Mouse (Mus musculus) myocyte (in vitro differentiated cells): Measurements from ENCODE around the gene Ttc21b. TPM values are rescaled to one million over a fixed set of nuclear protein-coding genes. Genes with fewer than 3 reads are reported as not detected.
"Not testable (repeated sequence)": the region's sequence is repeated elsewhere in the genome, so short reads cannot be mapped to it uniquely, and the experiment has no call there.

ENCODE experiments used
- H3K27me3 ChIP-seq: one replicate; pipeline ENCODE4 v1.6.1; 2011; ENCODE audit not compliant: control insufficient read depth, insufficient read depth, insufficient read length
- H3K36me3 ChIP-seq: one replicate; pipeline ENCODE4 v1.6.1; 2011; ENCODE audit not compliant: control insufficient read depth, insufficient read depth
- H3K4me2 ChIP-seq: one replicate; pipeline ENCODE4 v1.6.1; 2011; ENCODE audit warnings: low read depth, control low read depth
- H3K4me3 ChIP-seq: one replicate; pipeline ENCODE4 v1.5.1; 2011; ENCODE audit warnings: mild to moderate bottlenecking, control low read depth, moderate library complexity
- H3K79me2 ChIP-seq: one replicate; pipeline ENCODE4 v1.6.1; 2011; ENCODE audit not compliant: control insufficient read depth, insufficient read depth
- H3ac ChIP-seq: one replicate; pipeline ENCODE4 v1.6.1; 2011; ENCODE audit not compliant: control insufficient read depth, insufficient read length
- CEBPB ChIP-seq: IDR thresholded peaks from 2 replicates; pipeline ENCODE4 v1.6.1; 2011; ENCODE audit warnings: mild to moderate bottlenecking, moderate library complexity; ENCODE audit not compliant: poor library complexity, insufficient read depth, severe bottlenecking
- E2F4 ChIP-seq: IDR thresholded peaks from one replicate; pipeline ENCODE4 v1.6.1; 2011; ENCODE audit warnings: mild to moderate bottlenecking, control low read depth, moderate library complexity; ENCODE audit not compliant: insufficient read depth
- MAX ChIP-seq: IDR thresholded peaks from one replicate; pipeline ENCODE4 v1.6.1; 2011; ENCODE audit warnings: low read depth, mild to moderate bottlenecking, control low read depth
- MYOD1 ChIP-seq, 3 experiments: IDR thresholded peaks; one replicate each; pipeline ENCODE4 v1.6.1; 2011; ENCODE audit warnings: control low read depth in 2 of 3, low read depth in 2 of 3, mild to moderate bottlenecking in 2 of 3, moderate library complexity in 1 of 3; ENCODE audit not compliant: insufficient read length in 2 of 3, control insufficient read depth in 1 of 3
- MYOG ChIP-seq, 3 experiments: IDR thresholded peaks; one replicate each; pipeline ENCODE4 v1.6.1; 2011; ENCODE audit warnings: control low read depth in 2 of 3, low read depth in 2 of 3, mild to moderate bottlenecking in 2 of 3; ENCODE audit not compliant: insufficient read length in 2 of 3, control insufficient read depth in 1 of 3, insufficient read depth in 1 of 3
- POLR2A ChIP-seq: IDR thresholded peaks from one replicate; pipeline ENCODE4 v1.6.1; 2011; ENCODE audit warnings: low read depth, mild to moderate bottlenecking, control low read depth, moderate library complexity; ENCODE audit not compliant: insufficient read length
- POLR2AphosphoS2 ChIP-seq: IDR thresholded peaks from one replicate; pipeline ENCODE4 v1.6.1; 2011; ENCODE audit warnings: low read depth, control low read depth; ENCODE audit not compliant: insufficient read length
- REST ChIP-seq: IDR thresholded peaks from one replicate; pipeline ENCODE4 v1.6.1; 2011; ENCODE audit warnings: mild to moderate bottlenecking, control low read depth, moderate library complexity; ENCODE audit not compliant: insufficient read depth, insufficient read length
- SRF ChIP-seq: IDR thresholded peaks from one replicate; pipeline ENCODE4 v1.6.1; 2011; ENCODE audit warnings: low read depth; ENCODE audit not compliant: control insufficient read depth, insufficient read length
- TCF12 ChIP-seq: IDR thresholded peaks from one replicate; pipeline ENCODE4 v1.6.1; 2011; ENCODE audit warnings: mild to moderate bottlenecking, control low read depth; ENCODE audit not compliant: poor library complexity, insufficient read depth, severe bottlenecking
- TCF3 ChIP-seq: IDR thresholded peaks from one replicate; pipeline ENCODE4 v1.6.1; 2011; ENCODE audit warnings: low read depth, control low read depth; ENCODE audit not compliant: insufficient read length
- USF1 ChIP-seq: IDR thresholded peaks from one replicate; pipeline ENCODE4 v1.6.1; 2011; ENCODE audit warnings: low read depth, mild to moderate bottlenecking, control low read depth, moderate library complexity
- polyA plus RNA-seq: library from polyadenylated mRNA; unstranded; fragments of >200 nt; fragmentation: generic; extraction: Trizol; gene quantifications from one replicate; pipeline ENCODE4 v1.2.1, GENCODE M21; 2012; ENCODE audit warnings: missing spikeins

Gene Ttc21b
- polyA plus RNA-seq, 1 experiment = 3.3 TPM

DNA sequence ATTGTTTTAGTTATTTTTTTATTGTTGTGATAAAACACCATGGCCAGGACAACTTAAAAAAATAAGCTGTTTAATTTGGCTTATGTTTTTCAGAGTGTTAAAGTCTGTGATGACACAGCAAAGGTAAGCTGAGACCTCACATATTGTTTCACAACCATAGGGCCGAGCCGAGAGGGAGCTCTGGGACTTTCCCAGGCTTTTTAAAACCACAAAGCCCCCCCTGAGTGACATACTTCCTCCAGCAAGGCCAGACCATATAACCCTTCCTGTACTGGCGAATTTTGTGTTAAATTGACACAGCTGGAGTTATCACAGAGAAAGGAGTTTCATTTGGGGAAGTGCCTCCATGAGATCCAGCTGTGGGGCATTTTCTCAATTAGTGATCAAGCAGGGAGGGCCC lies 56.2 kb downstream of the Ttc21b start:
- no peaks in the 10 kb centered on the region for H3K36me3 ChIP-seq
- TF ChIP-seq TCF3 (no peak), TCF12 (no peak), E2F4 (no peak), REST (no peak), USF1 (no peak), POLR2AphosphoS2 (no peak), MAX (no peak), POLR2A (no peak), CEBPB (no peak), SRF (no peak), MYOD1 (IDR thresholded peaks at IDR 0.05; ENCODE audit: control insufficient read depth in 1 of 3, insufficient read length in 2 of 3, low read depth in 2 of 3) (no peak), MYOG (IDR thresholded peaks at IDR 0.05; ENCODE audit: control insufficient read depth in 1 of 3, insufficient read depth in 1 of 3, insufficient read length in 2 of 3, low read depth in 2 of 3) (no peak)

DNA sequence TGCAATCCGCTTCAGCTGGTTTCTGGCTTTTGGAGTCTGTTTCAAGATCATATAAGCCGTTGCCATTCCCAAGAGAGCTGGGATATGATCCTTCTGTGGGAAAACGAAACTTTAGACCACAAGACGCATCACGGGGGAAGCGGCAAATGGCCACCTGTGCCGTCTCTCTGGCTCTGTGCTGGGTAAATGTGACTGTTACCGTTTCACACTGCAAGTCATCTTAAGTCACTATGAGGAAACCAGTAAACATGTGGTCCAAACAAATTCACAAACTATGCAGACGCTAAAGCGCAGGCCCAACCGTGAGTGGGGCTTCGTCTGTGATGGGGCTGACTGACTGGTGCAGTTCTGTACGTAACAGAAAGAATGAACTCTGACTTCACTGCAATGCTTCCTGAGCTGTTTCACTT lies 64.7 kb downstream of the Ttc21b start:
- Histone ChIP-seq H3K79me2 (no peaks in the 10 kb centered on the region), H3K4me2 (peak overlapping the region; percentile 15), H3K4me3 (no peak overlapping the region), H3K27me3 (no peaks in the 10 kb centered on the region), H3K36me3 (no peaks in the 10 kb centered on the region), H3ac (no peak overlapping the region)
- TF ChIP-seq MAX (no peak), E2F4 (no peak), TCF12 (no peak), POLR2AphosphoS2 (no peak), REST (no peak), MYOG (IDR thresholded peaks at IDR 0.05; ENCODE audit: control insufficient read depth in 1 of 3, insufficient read depth in 1 of 3, insufficient read length in 2 of 3, low read depth in 2 of 3) (no peak), MYOD1 (IDR thresholded peaks at IDR 0.05; ENCODE audit: control insufficient read depth in 1 of 3, insufficient read length in 2 of 3, low read depth in 2 of 3) (no peak), SRF (no peak), USF1 (no peak), CEBPB (no peak), POLR2A (no peak), TCF3 (no peak)

More for the DNA sequence above, 56.2 kb downstream of the Ttc21b start:
- Histone ChIP-seq H3K79me2 (no peaks in the 10 kb centered on the region), H3K4me3 (no peak overlapping the region), H3K4me2 (no peak overlapping the region), H3K27me3 (no peaks in the 10 kb centered on the region), H3ac (no peak overlapping the region)

DNA sequence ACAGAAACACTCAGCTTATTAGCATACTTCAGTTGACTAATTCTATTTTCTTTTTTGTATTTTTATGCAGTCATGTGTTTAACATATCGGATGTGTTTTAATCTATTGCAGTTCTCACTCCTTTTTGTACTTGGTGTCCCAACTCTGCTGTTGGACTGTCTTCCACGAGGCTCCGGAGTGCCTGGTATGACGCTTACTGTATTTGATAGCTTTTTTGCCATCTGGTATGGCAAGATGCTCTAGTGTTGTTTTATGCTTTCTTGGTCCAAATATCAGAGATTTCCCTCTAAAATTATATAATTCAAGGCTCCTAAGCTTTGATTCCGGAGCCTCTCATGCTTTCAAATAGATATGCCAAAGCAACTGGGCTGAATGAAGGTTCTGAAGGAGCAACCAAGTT lies 66.3 kb downstream of the Ttc21b start:
- no peaks in the 10 kb centered on the region for H3K79me2 ChIP-seq
- H3K4me2 ChIP-seq = no peak overlapping the region
- H3K4me3 ChIP-seq = no peak overlapping the region
- no peaks in the 10 kb centered on the region for H3K27me3 ChIP-seq
- no peaks in the 10 kb centered on the region for H3K36me3 ChIP-seq
- no peak overlapping the region for H3ac ChIP-seq
- TF ChIP-seq USF1 (no peak), POLR2A (no peak), TCF3 (no peak), MAX (no peak), SRF (no peak), E2F4 (no peak), MYOD1 (IDR thresholded peaks at IDR 0.05; ENCODE audit: control insufficient read depth in 1 of 3, insufficient read length in 2 of 3, low read depth in 2 of 3) (no peak), CEBPB (no peak), POLR2AphosphoS2 (no peak), MYOG (IDR thresholded peaks at IDR 0.05; ENCODE audit: control insufficient read depth in 1 of 3, insufficient read depth in 1 of 3, insufficient read length in 2 of 3, low read depth in 2 of 3) (no peak), REST (no peak), TCF12 (no peak)

DNA sequence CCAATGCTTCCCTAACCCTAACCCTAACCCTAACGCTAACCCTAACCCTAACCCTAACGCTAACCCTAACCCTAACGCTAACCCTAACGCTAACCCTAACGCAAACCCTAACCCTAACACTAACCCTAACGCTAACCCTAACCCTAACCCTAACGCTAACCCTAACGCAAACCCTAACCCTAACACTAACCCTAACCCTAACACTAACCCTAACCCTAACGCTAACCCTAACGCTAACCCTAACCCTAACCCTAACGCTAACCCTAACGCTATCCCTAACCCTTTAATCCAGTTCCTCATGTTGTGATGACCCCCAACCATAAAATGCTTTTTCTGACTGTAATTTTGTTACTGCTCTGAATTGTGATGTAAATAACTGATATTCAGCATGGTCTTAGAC lies 67.2 kb downstream of the Ttc21b start:
- H3K36me3 ChIP-seq, H3K4me2 ChIP-seq, H3K27me3 ChIP-seq, H3K4me3 ChIP-seq, H3ac ChIP-seq, H3K79me2 ChIP-seq: not testable (repeated sequence)

DNA sequence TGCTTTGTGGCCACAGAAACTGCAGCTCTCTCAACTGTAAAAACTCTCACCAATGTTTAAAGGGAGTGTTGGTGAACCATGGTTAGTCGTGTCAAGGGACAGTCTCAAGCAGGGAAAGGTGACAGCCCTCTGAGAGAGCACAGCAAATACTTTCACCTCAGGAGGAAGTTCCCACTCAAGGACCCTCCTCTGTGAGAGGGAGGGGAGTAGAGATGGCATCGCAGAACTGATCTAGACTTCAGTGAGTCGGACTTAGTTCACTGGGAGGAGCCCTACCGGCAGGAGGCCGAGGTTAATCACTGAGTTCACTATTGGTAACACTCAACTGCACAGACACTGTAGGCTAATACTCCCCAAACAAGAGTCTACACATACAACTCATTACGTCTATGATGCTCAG lies 68.9 kb downstream of the Ttc21b start:
- no peak overlapping the region for H3K4me3 ChIP-seq
- H3K79me2 ChIP-seq = no peaks in the 10 kb centered on the region
- no peaks in the 10 kb centered on the region for H3K36me3 ChIP-seq
- no peaks in the 10 kb centered on the region for H3K27me3 ChIP-seq
- no peak overlapping the region for H3ac ChIP-seq
- H3K4me2 ChIP-seq = no peak overlapping the region
- TF ChIP-seq POLR2A (no peak), MYOG (IDR thresholded peaks at IDR 0.05; ENCODE audit: control insufficient read depth in 1 of 3, insufficient read depth in 1 of 3, insufficient read length in 2 of 3, low read depth in 2 of 3) (no peak), REST (no peak), SRF (no peak), MAX (no peak), USF1 (no peak), E2F4 (no peak), MYOD1 (IDR thresholded peaks at IDR 0.05; ENCODE audit: control insufficient read depth in 1 of 3, insufficient read length in 2 of 3, low read depth in 2 of 3) (no peak), CEBPB (no peak), TCF3 (no peak), TCF12 (no peak), POLR2AphosphoS2 (no peak)
